Mouse (Mus musculus): ENCODE results near the gene Ftsj1. TPM values are rescaled to one million over a fixed set of nuclear protein-coding genes. Genes with fewer than 3 reads are reported as not detected.

Gene Ftsj1
- total and polyA plus RNA-seq, 3 experiments, result 51.8 to 124 TPM; not detected in 1

- no peaks in the 10 kb centered on the region for H3K27me3 ChIP-seq (ENCODE audit: control insufficient read depth in 1 of 2, insufficient read depth in 2 of 2, low read length in 2 of 2)
- H3K79me2 ChIP-seq (ENCODE audit: control insufficient read depth, insufficient read depth, low read length, poor library complexity), result no peaks in the 10 kb centered on the region; the same call in 1 of the 2 replicates
- H3K4me1 ChIP-seq (ENCODE audit: control insufficient read depth in 1 of 2, insufficient read depth in 2 of 2, low read length in 2 of 2), result peaks cover 2 to 8% of the 10 kb centered on the region in 2 experiments
- peak overlapping the region; percentile 59 to 64 for H3K4me3 ChIP-seq (ENCODE audit: control insufficient read depth in 1 of 2, insufficient read depth in 1 of 2, low read depth in 2 of 2, low read length in 2 of 2)
- H3K9ac ChIP-seq (ENCODE audit: control insufficient read depth, low read depth, low read length, poor library complexity, severe bottlenecking), result peak overlapping the region; percentile 64
- H3K9me3 ChIP-seq (replicated peaks; ENCODE audit: insufficient read depth, low read length), result no peaks in the 10 kb centered on the region
- TF ChIP-seq KAT2A (conservative IDR thresholded peaks at IDR 0.05; ENCODE audit: low read depth, low read length), result no peak
- TF ChIP-seq BHLHE40 (IDR thresholded peaks at IDR 0.05; ENCODE audit: borderline replicate concordance, low read depth, low read length), result peak; percentile 56; the same call in 1 of the 2 replicates
- TF ChIP-seq EP300 (IDR thresholded peaks at IDR 0.05; ENCODE audit: low read depth in 1 of 2, low read length in 2 of 2), result peak; percentile 86 to 91
- TF ChIP-seq TAL1 (IDR thresholded peaks at IDR 0.05; ENCODE audit: low read length), result peak; percentile 97
- no peak for TF ChIP-seq GABPA (IDR thresholded peaks at IDR 0.05; ENCODE audit: low read depth, low read length)
- TF ChIP-seq GATA1 (IDR thresholded peaks at IDR 0.05; ENCODE audit: low read depth, low read length), result peak; percentile 86
- TF ChIP-seq UBTF (IDR thresholded peaks at IDR 0.05; ENCODE audit: borderline replicate concordance, insufficient read depth, low read depth, low read length), result no peak
- peak; percentile 76 for TF ChIP-seq ETS1 (IDR thresholded peaks at IDR 0.05; ENCODE audit: low read depth, low read length)
- peak; percentile 54; the same call in 1 of the 2 replicates for TF ChIP-seq RCOR1 (IDR thresholded peaks at IDR 0.05; ENCODE audit: low read depth, low read length)
- TF ChIP-seq CHD1 (IDR thresholded peaks at IDR 0.05; ENCODE audit: low read depth, low read length), result no peak
- peak; percentile 97 for TF ChIP-seq TCF12 (IDR thresholded peaks at IDR 0.05; ENCODE audit: low read depth, low read length)
- TF ChIP-seq MAZ (IDR thresholded peaks at IDR 0.05; ENCODE audit: low read depth, low read length), result peak; percentile 44; the same call in 1 of the 2 replicates
- peak; percentile 35; the same call in 1 of the 2 replicates for TF ChIP-seq MYB (IDR thresholded peaks at IDR 0.05; ENCODE audit: low read depth, low read length)
- TF ChIP-seq NELFE (IDR thresholded peaks at IDR 0.05; ENCODE audit: low read depth, low read length), result no peak
- TF ChIP-seq ELF1 (IDR thresholded peaks at IDR 0.05; ENCODE audit: low read depth, low read length), result peak; percentile 33; the same call in 1 of the 2 replicates
- peak; percentile 86 for TF ChIP-seq TBP (IDR thresholded peaks at IDR 0.05; ENCODE audit: low read depth, low read length)
- peaks cover 0 to 6% of the 10 kb centered on the region in 2 experiments; a peak in 2 of 4 replicates for H3K36me3 ChIP-seq (ENCODE audit: control insufficient read depth in 1 of 2, insufficient read depth in 2 of 2, low read length in 2 of 2)
- H3K27ac ChIP-seq (ENCODE audit: control insufficient read depth, low read depth, low read length), result peak overlapping the region; percentile 50
- DNase-seq (ENCODE audit: low read depth, low spot score), result peak; percentile 88
Observed at GRCm38 (mm10) chrX:8272000-8272399, 19.8 kb upstream of the Ftsj1 start.

DNA sequence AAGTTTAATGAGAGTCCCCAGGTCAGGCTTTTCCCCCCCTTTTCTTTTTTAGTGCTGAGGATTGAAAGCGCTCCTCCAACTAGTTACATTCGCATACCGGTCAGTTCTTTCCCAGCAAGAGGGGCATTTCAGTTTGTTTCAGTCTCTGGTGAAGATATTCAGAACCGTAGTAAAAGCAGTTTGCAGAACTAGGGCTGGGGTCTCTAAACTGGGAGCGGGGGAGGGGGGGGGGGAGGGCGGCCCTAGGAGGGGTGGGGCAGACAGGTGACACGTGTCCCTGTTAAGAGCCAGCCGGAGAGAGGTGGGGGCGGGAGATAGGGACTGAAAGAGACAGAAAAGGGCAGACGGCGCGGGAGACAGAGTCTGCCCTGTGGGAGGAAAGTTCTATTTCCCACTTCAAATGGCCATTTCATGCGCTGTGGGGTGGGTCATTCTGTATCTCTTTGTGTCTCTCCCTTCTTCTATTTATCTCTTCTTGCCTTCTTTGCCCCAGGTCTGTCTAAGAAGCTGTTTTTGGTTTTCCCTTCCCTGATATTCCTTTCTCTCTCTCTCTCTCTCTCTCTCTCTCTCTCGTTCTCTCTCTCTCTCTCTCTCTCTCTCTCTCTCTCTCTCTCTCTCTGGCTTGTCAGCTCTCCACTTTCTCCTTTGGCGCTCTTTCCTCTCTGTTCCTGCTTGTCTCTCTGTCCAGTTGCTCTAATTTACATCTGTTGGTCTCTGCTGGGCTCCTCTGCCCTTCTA, 19.0 kb upstream of the Ftsj1 start, which contains the start of gene Slc38a5:
Gene Slc38a5, plus strand, starts transcription at position 51 of the 738 bp plus-strand sequence.
- peak within 1 kb of the TSS; percentile 59 to 64 for H3K4me3 ChIP-seq (ENCODE audit: control insufficient read depth in 1 of 2, insufficient read depth in 1 of 2, low read depth in 2 of 2, low read length in 2 of 2)
- TF ChIP-seq SIN3A (IDR thresholded peaks at IDR 0.05; ENCODE audit: low read length) (no peak; the same call in 1 of the 2 replicates), MYB (IDR thresholded peaks at IDR 0.05; ENCODE audit: low read depth, low read length) (no peak), USF1 (IDR thresholded peaks at IDR 0.05; ENCODE audit: low read depth, low read length) (peak; percentile 61), ZC3H11A (IDR thresholded peaks at IDR 0.05; ENCODE audit: low read depth, low read length) (no peak), USF2 (IDR thresholded peaks at IDR 0.05; ENCODE audit: borderline replicate concordance in 1 of 2, insufficient read depth in 1 of 2, low read depth in 1 of 2, low read length in 2 of 2) (no peak), UBTF (IDR thresholded peaks at IDR 0.05; ENCODE audit: borderline replicate concordance, insufficient read depth, low read depth, low read length) (no peak), SMC3 (IDR thresholded peaks at IDR 0.05; ENCODE audit: low read depth, low read length) (no peak), MEF2A (IDR thresholded peaks at IDR 0.05; ENCODE audit: extremely low read depth, insufficient replicate concordance, low read depth, low read length, poor library complexity, severe bottlenecking) (no peak), JUND (IDR thresholded peaks at IDR 0.05; ENCODE audit: low read depth, low read length) (peak; percentile 93), MXI1 (IDR thresholded peaks at IDR 0.05; ENCODE audit: low read depth, low read length) (peak; percentile 13; the same call in 1 of the 2 replicates), POLR2A (IDR thresholded peaks at IDR 0.05; ENCODE audit: control insufficient read depth in 1 of 2, insufficient read depth in 1 of 2, low read depth in 1 of 2, low read length in 2 of 2, poor library complexity in 1 of 2) (peak in 1 of 2 experiments; percentile 52; a peak in 2 of 4 replicates), ZKSCAN1 (IDR thresholded peaks at IDR 0.05; ENCODE audit: low read depth, low read length) (no peak), NELFE (IDR thresholded peaks at IDR 0.05; ENCODE audit: low read depth, low read length) (peak; percentile 55), ELF1 (IDR thresholded peaks at IDR 0.05; ENCODE audit: low read depth, low read length) (no peak), E2F4 (IDR thresholded peaks at IDR 0.05; ENCODE audit: borderline replicate concordance, low read depth, low read length) (no peak)

More for the DNA sequence above, 19.0 kb upstream of the Ftsj1 start, which contains the start of gene Slc38a5:
- Histone ChIP-seq H3K79me2 (ENCODE audit: control insufficient read depth, insufficient read depth, low read length, poor library complexity) (no peaks in the 10 kb centered on the region; the same call in 1 of the 2 replicates), H3K9me3 (replicated peaks; ENCODE audit: insufficient read depth, low read length) (no peaks in the 10 kb centered on the region), H3K36me3 (ENCODE audit: control insufficient read depth in 1 of 2, insufficient read depth in 2 of 2, low read length in 2 of 2) (peaks cover 0 to 6% of the 10 kb centered on the region in 2 experiments; a peak in 2 of 4 replicates), H3K9ac (ENCODE audit: control insufficient read depth, low read depth, low read length, poor library complexity, severe bottlenecking) (peak within 1 kb of the TSS; percentile 64), H3K27me3 (ENCODE audit: control insufficient read depth in 1 of 2, insufficient read depth in 2 of 2, low read length in 2 of 2) (no peaks in the 10 kb centered on the region), H3K4me1 (ENCODE audit: control insufficient read depth in 1 of 2, insufficient read depth in 2 of 2, low read length in 2 of 2) (peaks cover 2 to 8% of the 10 kb centered on the region in 2 experiments), H3K27ac (ENCODE audit: control insufficient read depth, low read depth, low read length) (peak within 1 kb of the TSS; percentile 50)
- DNase-seq (ENCODE audit: low read depth, low spot score), result peak; percentile 73
